Mouse (Mus musculus): ENCODE data around the gene Zfp553. TPM values are rescaled to one million over a fixed set of nuclear protein-coding genes. Genes with fewer than 3 reads are reported as not detected.
A peak's percentile ranks its signal among the peaks of the same experiment; 100 is the strongest.

Gene Zfp553
- polyA plus RNA-seq, 1 experiment from 2014 or later = 15.7 TPM

DNA sequence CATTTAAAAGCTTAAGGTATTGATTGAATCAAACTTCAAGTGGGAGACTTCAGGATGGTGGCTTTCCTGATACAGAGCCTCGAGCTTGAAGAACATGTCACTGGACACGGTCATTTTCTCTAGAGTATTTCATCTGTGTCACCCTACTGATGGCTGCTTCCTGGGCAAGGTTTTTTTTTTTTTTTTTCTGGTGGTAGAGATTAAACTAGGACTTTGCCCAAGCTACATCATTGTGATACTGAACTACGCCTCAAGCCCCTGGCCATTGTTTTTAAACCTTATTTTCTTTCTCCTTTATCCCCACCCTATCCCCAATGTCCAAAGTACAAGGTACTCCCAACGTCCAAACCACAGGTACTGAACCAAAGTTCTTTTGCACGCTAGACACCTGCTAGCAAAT, 37.8 kb downstream of the Zfp553 start:
- H3K27me3 ChIP-seq (replicated peaks; ENCODE audit: insufficient read depth, low read length) = no peaks in the 10 kb centered on the region
- no peak overlapping the region for H3K4me2 ChIP-seq (replicated peaks; ENCODE audit: low read depth, low read length)
- no peak overlapping the region for H3K27ac ChIP-seq (ENCODE audit: low read length)
- no peak for ATAC-seq
- H3K9ac ChIP-seq (replicated peaks; ENCODE audit: low read depth) = no peak overlapping the region
- TF ChIP-seq EP300 (IDR thresholded peaks at IDR 0.05) (no peak), CTCF (IDR thresholded peaks at IDR 0.05) (no peak)
- H3K36me3 ChIP-seq (ENCODE audit: insufficient read depth, low read length) = no peaks in the 10 kb centered on the region
- peaks cover 8% of the 10 kb centered on the region for H3K4me1 ChIP-seq (ENCODE audit: insufficient read depth, low read depth, low read length)
- no peak overlapping the region for H3K4me3 ChIP-seq (ENCODE audit: low read depth, low read length)
- whole genome bisulfite sequencing = 83% methylated on average over 5 of the region's 5 CpGs
- no peaks in the 10 kb centered on the region for H3K9me3 ChIP-seq (ENCODE audit: low read length)
- DNase-seq (ENCODE audit: low spot score) = no peak

DNA sequence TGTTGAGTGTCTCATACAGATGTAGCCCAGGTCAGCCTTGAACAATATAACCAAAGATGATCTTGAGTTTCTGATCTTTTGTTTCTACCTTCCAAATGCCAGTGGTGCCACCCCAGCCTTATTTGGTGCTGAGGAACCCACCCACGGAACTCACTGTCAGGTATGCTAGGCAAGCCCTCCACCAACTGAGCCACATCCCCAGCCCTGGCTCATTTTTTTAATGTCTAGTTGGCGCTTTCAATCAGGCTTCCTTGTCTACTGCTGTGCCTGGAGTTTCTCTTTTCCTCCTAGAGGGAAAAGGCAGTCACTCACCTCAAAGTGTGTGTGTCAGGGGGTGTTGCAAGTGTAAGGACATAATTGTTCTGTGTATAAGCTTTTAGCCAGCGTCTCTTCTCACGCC, 38.2 kb downstream of the Zfp553 start:
- Histone ChIP-seq H3K27ac (ENCODE audit: low read length) (no peak overlapping the region), H3K4me3 (ENCODE audit: low read depth, low read length) (no peak overlapping the region), H3K36me3 (ENCODE audit: insufficient read depth, low read length) (no peaks in the 10 kb centered on the region), H3K4me1 (ENCODE audit: insufficient read depth, low read depth, low read length) (peaks cover 8% of the 10 kb centered on the region), H3K4me2 (replicated peaks; ENCODE audit: low read depth, low read length) (no peak overlapping the region), H3K9me3 (ENCODE audit: low read length) (no peaks in the 10 kb centered on the region), H3K27me3 (replicated peaks; ENCODE audit: insufficient read depth, low read length) (no peaks in the 10 kb centered on the region), H3K9ac (replicated peaks; ENCODE audit: low read depth) (no peak overlapping the region)
- no peak for ATAC-seq
- WGBS = 94% methylated on average over 4 of the region's 4 CpGs
- no peak for TF ChIP-seq EP300 (IDR thresholded peaks at IDR 0.05)
- no peak for TF ChIP-seq CTCF (IDR thresholded peaks at IDR 0.05)
- DNase-seq (ENCODE audit: low spot score) = no peak

DNA sequence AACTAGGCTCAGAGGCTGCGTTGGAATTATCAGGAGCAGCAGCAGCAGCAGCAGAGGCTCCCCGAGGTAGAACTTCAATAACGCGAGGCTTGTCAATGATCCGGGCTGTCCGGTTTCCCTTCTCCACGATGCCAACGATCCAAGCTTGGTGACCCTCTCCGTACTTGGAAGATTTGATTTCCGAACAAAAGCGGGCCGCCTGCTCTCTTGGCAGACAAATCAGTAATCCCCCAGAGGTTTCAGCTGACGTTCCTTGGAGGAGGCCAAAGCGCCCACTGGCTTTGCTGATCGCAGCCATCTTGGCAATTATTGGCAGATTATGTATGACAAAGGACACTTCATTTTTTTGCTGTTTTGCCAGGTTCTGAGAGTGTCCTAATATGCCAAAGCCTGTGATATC, 39.7 kb downstream of the Zfp553 start:
- Histone ChIP-seq H3K27me3 (replicated peaks; ENCODE audit: insufficient read depth, low read length) (no peaks in the 10 kb centered on the region), H3K4me3 (ENCODE audit: low read depth, low read length) (peak overlapping the region; percentile 70; the same call in 1 of the 2 replicates), H3K36me3 (ENCODE audit: insufficient read depth, low read length) (no peaks in the 10 kb centered on the region), H3K9ac (replicated peaks; ENCODE audit: low read depth) (0 out of 2 replicates have a peak overlapping the region, but pooled peaks have one; percentile 1), H3K9me3 (ENCODE audit: low read length) (no peaks in the 10 kb centered on the region), H3K4me1 (ENCODE audit: insufficient read depth, low read depth, low read length) (peaks cover 8% of the 10 kb centered on the region), H3K27ac (ENCODE audit: low read length) (no peak overlapping the region), H3K4me2 (replicated peaks; ENCODE audit: low read depth, low read length) (peak overlapping the region; percentile 73)
- no peak for TF ChIP-seq EP300 (IDR thresholded peaks at IDR 0.05)
- TF ChIP-seq CTCF (IDR thresholded peaks at IDR 0.05) = no peak
- WGBS = 94% methylated on average over 15 of the region's 15 CpGs
- DNase-seq (ENCODE audit: low spot score) (no peak), ATAC-seq (no peak)

DNA sequence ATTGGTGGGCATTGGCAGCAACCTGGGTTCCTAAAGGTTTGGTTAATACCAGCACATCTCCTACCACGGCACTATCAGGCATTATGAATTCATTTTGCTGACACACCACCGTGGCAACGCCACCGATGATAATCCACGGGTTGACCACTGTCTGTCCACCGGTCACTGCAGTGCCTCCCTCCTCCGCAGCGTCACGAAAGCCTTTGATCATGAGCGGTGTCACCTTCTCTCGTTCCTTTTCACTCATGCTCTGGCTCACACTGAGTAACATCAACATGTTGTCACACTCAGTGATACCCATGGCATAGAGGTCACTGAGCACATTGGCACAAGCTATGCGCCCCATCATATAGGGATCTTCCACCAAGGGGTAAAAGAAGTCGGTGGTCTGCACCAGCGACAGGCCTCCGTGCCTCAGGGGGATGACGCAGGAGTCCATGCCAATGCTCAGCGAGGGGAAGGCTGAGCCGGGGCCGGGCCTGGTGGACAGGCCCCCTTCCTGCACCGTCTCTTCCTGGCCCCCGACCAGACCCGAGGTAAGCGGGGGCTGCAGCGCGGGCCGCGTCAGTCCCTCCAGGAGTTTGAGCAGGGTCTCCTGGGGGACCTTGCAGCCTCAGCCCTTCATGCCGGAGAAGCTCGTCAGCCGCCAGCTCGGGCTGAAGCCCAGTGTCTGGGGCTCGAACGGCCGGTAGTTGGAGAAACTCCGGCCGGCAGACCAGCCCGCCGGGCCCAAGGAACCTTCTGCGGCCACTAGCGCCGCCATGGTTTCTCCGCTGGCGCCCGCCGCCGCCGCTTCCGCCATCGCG, 40.5 kb downstream of the Zfp553 start:
- H3K9ac ChIP-seq (replicated peaks; ENCODE audit: low read depth) = peak overlapping the region; percentile 73
- peak overlapping the region; percentile 89 for H3K27ac ChIP-seq (ENCODE audit: low read length)
- DNase-seq (ENCODE audit: low spot score) = peak; percentile 33
- H3K4me2 ChIP-seq (replicated peaks; ENCODE audit: low read depth, low read length) = peak overlapping the region; percentile 73
- H3K9me3 ChIP-seq (ENCODE audit: low read length) = no peaks in the 10 kb centered on the region
- ATAC-seq = peak; percentile 57
- no peaks in the 10 kb centered on the region for H3K27me3 ChIP-seq (replicated peaks; ENCODE audit: insufficient read depth, low read length)
- H3K36me3 ChIP-seq (ENCODE audit: insufficient read depth, low read length) = no peaks in the 10 kb centered on the region
- H3K4me1 ChIP-seq (ENCODE audit: insufficient read depth, low read depth, low read length) = peaks cover 8% of the 10 kb centered on the region
- 18% methylated on average over 32 of the region's 50 CpGs for WGBS
- TF ChIP-seq EP300 (IDR thresholded peaks at IDR 0.05) (no peak), CTCF (IDR thresholded peaks at IDR 0.05) (no peak)
- peak overlapping the region; percentile 70 for H3K4me3 ChIP-seq (ENCODE audit: low read depth, low read length)

DNA sequence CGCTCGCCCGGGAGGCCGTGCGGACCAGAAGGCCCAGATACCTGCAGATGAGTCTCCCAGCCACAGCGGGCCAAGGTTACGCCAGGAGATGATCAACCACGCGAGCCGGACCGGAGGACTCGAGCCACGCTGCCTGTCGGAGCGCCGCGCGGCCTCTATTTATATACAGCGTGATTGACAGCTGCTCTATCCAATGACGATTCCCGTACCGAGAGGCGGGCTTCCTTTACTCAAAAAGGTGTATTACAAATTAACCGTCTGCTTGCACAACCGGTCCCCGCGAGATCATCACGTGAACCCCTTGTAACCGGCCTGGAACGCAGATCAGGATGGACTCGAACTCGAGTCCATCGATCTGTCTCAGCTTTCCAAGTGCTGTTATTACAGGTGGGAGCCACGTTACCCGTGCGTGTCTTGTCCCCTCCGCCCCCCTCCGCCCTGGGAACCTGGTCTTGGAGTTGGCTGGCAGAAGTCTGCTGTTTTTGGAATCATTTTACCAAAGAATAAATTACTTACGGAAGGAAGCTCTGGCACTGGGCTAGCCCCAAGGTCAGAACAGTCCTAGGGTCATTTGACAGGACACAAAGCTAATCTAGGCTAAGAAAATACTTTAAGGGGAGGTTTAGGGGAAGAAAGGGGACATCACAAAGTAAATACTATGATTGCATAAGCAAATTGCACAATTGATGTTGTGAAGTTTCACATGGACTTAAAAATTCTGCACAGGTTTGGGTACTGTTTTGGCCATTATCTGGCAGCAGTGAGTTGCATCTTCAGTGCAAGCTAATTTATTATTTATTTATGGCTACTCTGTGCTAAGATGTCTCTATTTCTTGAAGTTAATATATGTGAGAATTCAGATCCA, 41.3 kb downstream of the Zfp553 start, which contains the start of gene Sephs2:
Sephs2 (minus strand) TSS at position 131 of the 865 bp plus-strand sequence.
- peaks cover 8% of the 10 kb centered on the region for H3K4me1 ChIP-seq (ENCODE audit: insufficient read depth, low read depth, low read length)

DNA sequence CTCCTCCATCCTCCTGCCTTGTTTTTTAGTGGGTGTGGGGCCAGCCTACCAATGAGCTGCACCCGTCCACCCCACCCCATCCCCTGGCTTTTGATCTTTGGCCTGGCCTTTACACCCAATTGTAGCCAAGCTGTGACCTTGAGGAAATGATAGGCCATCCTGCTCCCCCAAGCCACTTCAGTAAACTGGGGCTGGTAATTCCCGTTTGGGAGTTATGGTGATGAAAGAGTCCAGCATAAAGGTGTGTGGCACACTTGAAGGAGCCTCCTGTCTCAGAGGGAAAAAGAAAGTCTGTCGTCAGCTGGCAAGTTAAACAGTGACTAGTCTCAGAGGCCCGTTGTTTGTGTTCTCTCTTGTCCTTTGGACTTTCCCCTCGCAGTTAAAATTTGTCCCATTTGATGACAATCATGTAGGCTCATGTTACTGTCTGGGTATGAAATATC, 43.7 kb downstream of the Zfp553 start:
- 43% methylated on average over 5 of the region's 5 CpGs for WGBS
- TF ChIP-seq CTCF (IDR thresholded peaks at IDR 0.05) = no peak
- 0 out of 2 replicates have a peak, but pooled peaks have one; percentile 13 for TF ChIP-seq EP300 (IDR thresholded peaks at IDR 0.05)

More for the DNA sequence above, 41.3 kb downstream of the Zfp553 start, which contains the start of gene Sephs2:
- Histone ChIP-seq H3K27me3 (replicated peaks; ENCODE audit: insufficient read depth, low read length) (no peaks in the 10 kb centered on the region), H3K4me2 (replicated peaks; ENCODE audit: low read depth, low read length) (peak within 1 kb of the TSS; percentile 73), H3K27ac (ENCODE audit: low read length) (peak within 1 kb of the TSS; percentile 89), H3K9me3 (ENCODE audit: low read length) (no peaks in the 10 kb centered on the region), H3K36me3 (ENCODE audit: insufficient read depth, low read length) (no peaks in the 10 kb centered on the region), H3K4me3 (ENCODE audit: low read depth, low read length) (peak within 1 kb of the TSS; percentile 70), H3K9ac (replicated peaks; ENCODE audit: low read depth) (peak within 1 kb of the TSS; percentile 73)
- peak; percentile 92 for ATAC-seq
- peak; percentile 95 for DNase-seq (ENCODE audit: low spot score)
- WGBS = 1% methylated on average over 39 of the region's 39 CpGs
- no peak; the same call in 1 of the 2 replicates for TF ChIP-seq EP300 (IDR thresholded peaks at IDR 0.05)
- TF ChIP-seq CTCF (IDR thresholded peaks at IDR 0.05) = no peak

More for the DNA sequence above, 43.7 kb downstream of the Zfp553 start:
- Histone ChIP-seq H3K36me3 (ENCODE audit: insufficient read depth, low read length) (no peaks in the 10 kb centered on the region), H3K27ac (ENCODE audit: low read length) (no peak overlapping the region), H3K9ac (replicated peaks; ENCODE audit: low read depth) (no peak overlapping the region), H3K4me3 (ENCODE audit: low read depth, low read length) (no peak overlapping the region), H3K27me3 (replicated peaks; ENCODE audit: insufficient read depth, low read length) (no peaks in the 10 kb centered on the region), H3K4me1 (ENCODE audit: insufficient read depth, low read depth, low read length) (peaks cover 8% of the 10 kb centered on the region), H3K9me3 (ENCODE audit: low read length) (no peaks in the 10 kb centered on the region), H3K4me2 (replicated peaks; ENCODE audit: low read depth, low read length) (no peak overlapping the region)
- DNase-seq (ENCODE audit: low spot score) (peak; percentile 66), ATAC-seq (peak; percentile 18; the same call in 1 of the 2 replicates)
